Mouse (Mus musculus) liver, embryonic 14.5 days (tissue): ENCODE results near the gene Smim1.

Source experiments
- CTCF ChIP-seq: IDR thresholded peaks from 2 replicates; pipeline ENCODE4 v1.5.1; 2016; ENCODE audit warnings: antibody characterized with exemption, low read depth, control low read depth
- EP300 ChIP-seq: IDR thresholded peaks from 2 replicates; pipeline ENCODE4 v1.6.1; 2016; ENCODE audit warnings: antibody characterized with exemption, low read depth

GRCm38 (mm10) chr4:153975292-153975662 lies 50.8 kb downstream of the Smim1 start:
- TF ChIP-seq EP300 (no peak), CTCF (no peak)
